Mouse (Mus musculus): Measurements from ENCODE around the gene Nelfb. TPM values are rescaled to one million over a fixed set of nuclear protein-coding genes. Genes with fewer than 3 reads are reported as not detected.

Nelfb gene
- polyA plus RNA-seq, 1 experiment from 2014 or later: 42.8 TPM

GRCm38 (mm10) chr2:25230581-25230980 is 19.3 kb upstream of the Nelfb start:
- no peak overlapping the region for H3K4me2 ChIP-seq
- 84% methylated on average over 7 of the region's 7 CpGs for WGBS (ENCODE audit: insufficient replicate concordance)
- no peak overlapping the region for H3K4me3 ChIP-seq (replicated peaks)
- DNase-seq: no peak
- H3K27ac ChIP-seq: no peak overlapping the region
- H3K9ac ChIP-seq: no peak overlapping the region
- peaks cover 43% of the 10 kb centered on the region for H3K4me1 ChIP-seq (replicated peaks)
- no peaks in the 10 kb centered on the region for H3K9me3 ChIP-seq (replicated peaks)
- ATAC-seq (ENCODE audit: low read depth): no peak
- H3K27me3 ChIP-seq: no peaks in the 10 kb centered on the region
- H3K36me3 ChIP-seq: no peaks in the 10 kb centered on the region

- no peaks in the 10 kb centered on the region for H3K27me3 ChIP-seq
- no peak for DNase-seq
These were observed 18.3 kb upstream of the Nelfb start for GRCm38 (mm10) chr2:25229582-25229981.

GRCm38 (mm10) chr2:25228995-25229530 is 17.8 kb upstream of the Nelfb start:
- Histone ChIP-seq H3K4me2 (peak overlapping the region; percentile 57), H3K27ac (peak overlapping the region; percentile 80), H3K9me3 (replicated peaks) (no peaks in the 10 kb centered on the region), H3K27me3 (no peaks in the 10 kb centered on the region), H3K9ac (peak overlapping the region; percentile 59; the same call in 1 of the 2 replicates), H3K36me3 (no peaks in the 10 kb centered on the region), H3K4me3 (replicated peaks) (peak overlapping the region; percentile 44), H3K4me1 (replicated peaks) (peaks cover 41% of the 10 kb centered on the region)
- 65% methylated on average over 6 of the region's 6 CpGs for WGBS (ENCODE audit: insufficient replicate concordance)
- no peak for ATAC-seq (ENCODE audit: low read depth)
- no peak for DNase-seq

More at GRCm38 (mm10) chr2:25229582-25229981, 18.3 kb upstream of the Nelfb start:
- Histone ChIP-seq H3K4me1 (replicated peaks) (peaks cover 46% of the 10 kb centered on the region), H3K9ac (no peak overlapping the region), H3K27ac (no peak overlapping the region), H3K4me2 (no peak overlapping the region), H3K9me3 (replicated peaks) (no peaks in the 10 kb centered on the region), H3K4me3 (replicated peaks) (no peak overlapping the region), H3K36me3 (no peaks in the 10 kb centered on the region)
- no peak for ATAC-seq (ENCODE audit: low read depth)
- 67% methylated on average over 5 of the region's 5 CpGs for WGBS (ENCODE audit: insufficient replicate concordance)

GRCm38 (mm10) chr2:25228431-25228889 is 17.2 kb upstream of the Nelfb start:
- H3K9me3 ChIP-seq (replicated peaks): no peaks in the 10 kb centered on the region
- DNase-seq (peak; percentile 79), ATAC-seq (ENCODE audit: low read depth) (peak; percentile 10)
- peak overlapping the region; percentile 59 for H3K9ac ChIP-seq
- H3K4me1 ChIP-seq (replicated peaks): peaks cover 36% of the 10 kb centered on the region
- WGBS (ENCODE audit: insufficient replicate concordance): 0% methylated on average over 7 of the region's 7 CpGs
- H3K27me3 ChIP-seq: no peaks in the 10 kb centered on the region
- peak overlapping the region; percentile 80 for H3K27ac ChIP-seq
- H3K36me3 ChIP-seq: peaks cover 5% of the 10 kb centered on the region
- peak overlapping the region; percentile 44 for H3K4me3 ChIP-seq (replicated peaks)
- peak overlapping the region; percentile 57 for H3K4me2 ChIP-seq

GRCm38 (mm10) chr2:25227406-25227805 is 16.1 kb upstream of the Nelfb start:
- ATAC-seq (ENCODE audit: low read depth): no peak
- DNase-seq: no peak
- Histone ChIP-seq H3K9ac (peak overlapping the region; percentile 22; the same call in 1 of the 2 replicates), H3K4me3 (replicated peaks) (no peak overlapping the region), H3K4me1 (replicated peaks) (peaks cover 35% of the 10 kb centered on the region), H3K4me2 (no peak overlapping the region), H3K9me3 (replicated peaks) (no peaks in the 10 kb centered on the region), H3K27me3 (no peaks in the 10 kb centered on the region), H3K36me3 (peaks cover 15% of the 10 kb centered on the region), H3K27ac (no peak overlapping the region)
- 83% methylated on average over 4 of the region's 4 CpGs for WGBS (ENCODE audit: insufficient replicate concordance)

- Histone ChIP-seq H3K9me3 (replicated peaks) (no peaks in the 10 kb centered on the region), H3K4me3 (replicated peaks) (no peak overlapping the region), H3K27me3 (no peaks in the 10 kb centered on the region), H3K36me3 (peaks cover 21% of the 10 kb centered on the region), H3K9ac (peak overlapping the region; percentile 5; the same call in 1 of the 2 replicates), H3K27ac (peak overlapping the region; percentile 98), H3K4me1 (replicated peaks) (peaks cover 40% of the 10 kb centered on the region), H3K4me2 (0 out of 2 replicates have a peak overlapping the region, but pooled peaks have one; percentile 0)
- 81% methylated on average over 5 of the region's 5 CpGs for WGBS (ENCODE audit: insufficient replicate concordance)
- no peak for ATAC-seq (ENCODE audit: low read depth)
- no peak for DNase-seq
These were observed 15.6 kb upstream of the Nelfb start for GRCm38 (mm10) chr2:25226864-25227263.

GRCm38 (mm10) chr2:25225811-25226379 is 14.6 kb upstream of the Nelfb start:
- Histone ChIP-seq H3K4me3 (replicated peaks) (peak overlapping the region; percentile 73), H3K36me3 (peaks cover 27% of the 10 kb centered on the region), H3K27me3 (no peaks in the 10 kb centered on the region), H3K27ac (peak overlapping the region; percentile 98), H3K4me2 (peak overlapping the region; percentile 72), H3K9me3 (replicated peaks) (no peaks in the 10 kb centered on the region), H3K9ac (peak overlapping the region; percentile 86), H3K4me1 (replicated peaks) (peaks cover 47% of the 10 kb centered on the region)
- DNase-seq (no peak), ATAC-seq (ENCODE audit: low read depth) (no peak)
- 78% methylated on average over 8 of the region's 8 CpGs for WGBS (ENCODE audit: insufficient replicate concordance)

- Histone ChIP-seq H3K9ac (peak overlapping the region; percentile 86), H3K4me3 (replicated peaks) (peak overlapping the region; percentile 92), H3K9me3 (replicated peaks) (no peaks in the 10 kb centered on the region), H3K4me2 (peak overlapping the region; percentile 72), H3K27ac (peak overlapping the region; percentile 100), H3K36me3 (peaks cover 27% of the 10 kb centered on the region), H3K27me3 (no peaks in the 10 kb centered on the region), H3K4me1 (replicated peaks) (peaks cover 47% of the 10 kb centered on the region)
- DNase-seq: peak; percentile 99
- ATAC-seq (ENCODE audit: low read depth): peak; percentile 88
- 2% methylated on average over 40 of the region's 41 CpGs for WGBS (ENCODE audit: insufficient replicate concordance)
These were observed 13.8 kb upstream of the Nelfb start for GRCm38 (mm10) chr2:25224766-25225752.

- Histone ChIP-seq H3K27me3 (no peaks in the 10 kb centered on the region), H3K36me3 (peaks cover 27% of the 10 kb centered on the region), H3K4me1 (replicated peaks) (peaks cover 47% of the 10 kb centered on the region), H3K9me3 (replicated peaks) (no peaks in the 10 kb centered on the region), H3K9ac (peak within 1 kb of the TSS; percentile 99), H3K4me3 (replicated peaks) (peak within 1 kb of the TSS; percentile 92), H3K27ac (peak within 1 kb of the TSS; percentile 100), H3K4me2 (peak within 1 kb of the TSS; percentile 95)
- under 1% methylated on average over 17 of the region's 17 CpGs for WGBS (ENCODE audit: insufficient replicate concordance)
- DNase-seq (no peak), ATAC-seq (ENCODE audit: low read depth) (no peak)
These were observed 13.1 kb upstream of the Nelfb start, which contains the start of gene Tubb4b for GRCm38 (mm10) chr2:25224492-25224765. Gene Tubb4b, minus strand, starts transcription at chr2:25224702.

- peaks cover 27% of the 10 kb centered on the region for H3K36me3 ChIP-seq
- H3K9me3 ChIP-seq (replicated peaks): no peaks in the 10 kb centered on the region
- H3K9ac ChIP-seq: peak overlapping the region; percentile 99
- DNase-seq: peak; percentile 92
- peak overlapping the region; percentile 92 for H3K4me3 ChIP-seq (replicated peaks)
- no peaks in the 10 kb centered on the region for H3K27me3 ChIP-seq
- peak overlapping the region; percentile 95 for H3K4me2 ChIP-seq
- H3K27ac ChIP-seq: peak overlapping the region; percentile 100
- peaks cover 46% of the 10 kb centered on the region for H3K4me1 ChIP-seq (replicated peaks)
- WGBS (ENCODE audit: insufficient replicate concordance): 1% methylated on average over 45 of the region's 53 CpGs
- ATAC-seq (ENCODE audit: low read depth): peak; percentile 76
These were observed 12.6 kb upstream of the Nelfb start for GRCm38 (mm10) chr2:25223681-25224491.
